Mouse (Mus musculus): ENCODE results near the gene Tmem63c. TPM values are rescaled to one million over a fixed set of nuclear protein-coding genes. Genes with fewer than 3 reads are reported as not detected.
A peak's percentile ranks its signal among the peaks of the same experiment; 100 is the strongest.

Tmem63c gene
- polyA plus RNA-seq, 1 experiment from 2014 or later: 13.8 TPM

GRCm38 (mm10) chr12:87089701-87090100 lies 68.6 kb downstream of the Tmem63c start:
- Histone ChIP-seq H3K9ac (no peak overlapping the region), H3K4me2 (replicated peaks) (no peak overlapping the region), H3K36me3 (replicated peaks; ENCODE audit: control insufficient read depth, insufficient read depth) (peaks cover 6% of the 10 kb centered on the region), H3K4me3 (replicated peaks; ENCODE audit: low read length) (no peak overlapping the region), H3K4me1 (replicated peaks; ENCODE audit: control insufficient read depth, insufficient read depth, low read length) (no peaks in the 10 kb centered on the region), H3K27ac (no peak overlapping the region), H3K9me3 (ENCODE audit: control insufficient read depth, low read length) (no peaks in the 10 kb centered on the region), H3K27me3 (ENCODE audit: control insufficient read depth, insufficient read depth, low read length) (no peaks in the 10 kb centered on the region)
- no peak for DNase-seq (ENCODE audit: low spot score)
- ATAC-seq (ENCODE audit: low FRiP score): no peak
- 80% methylated on average over 2 of the region's 2 CpGs for WGBS

GRCm38 (mm10) chr12:87091916-87092315 lies 70.8 kb downstream of the Tmem63c start:
- H3K36me3 ChIP-seq (replicated peaks; ENCODE audit: control insufficient read depth, insufficient read depth): peaks cover 6% of the 10 kb centered on the region
- H3K27ac ChIP-seq: no peak overlapping the region
- H3K9me3 ChIP-seq (ENCODE audit: control insufficient read depth, low read length): no peaks in the 10 kb centered on the region
- H3K4me1 ChIP-seq (replicated peaks; ENCODE audit: control insufficient read depth, insufficient read depth, low read length): no peaks in the 10 kb centered on the region
- H3K4me2 ChIP-seq (replicated peaks): no peak overlapping the region
- ATAC-seq (ENCODE audit: low FRiP score) (no peak), DNase-seq (ENCODE audit: low spot score) (no peak)
- no peaks in the 10 kb centered on the region for H3K27me3 ChIP-seq (ENCODE audit: control insufficient read depth, insufficient read depth, low read length)
- H3K9ac ChIP-seq: no peak overlapping the region
- no peak overlapping the region for H3K4me3 ChIP-seq (replicated peaks; ENCODE audit: low read length)
- WGBS: 91% methylated on average over 2 of the region's 2 CpGs

- H3K9me3 ChIP-seq (ENCODE audit: control insufficient read depth, low read length): no peaks in the 10 kb centered on the region
- 82% methylated on average over 4 of the region's 4 CpGs for WGBS
- peaks cover 6% of the 10 kb centered on the region; the same call in 1 of the 2 replicates for H3K36me3 ChIP-seq (replicated peaks; ENCODE audit: control insufficient read depth, insufficient read depth)
- H3K4me1 ChIP-seq (replicated peaks; ENCODE audit: control insufficient read depth, insufficient read depth, low read length): no peaks in the 10 kb centered on the region
- H3K27me3 ChIP-seq (ENCODE audit: control insufficient read depth, insufficient read depth, low read length): no peaks in the 10 kb centered on the region
- H3K4me3 ChIP-seq (replicated peaks; ENCODE audit: low read length): no peak overlapping the region
- DNase-seq (ENCODE audit: low spot score) (no peak), ATAC-seq (ENCODE audit: low FRiP score) (no peak)
- no peak overlapping the region for H3K4me2 ChIP-seq (replicated peaks)
- no peak overlapping the region for H3K27ac ChIP-seq
- H3K9ac ChIP-seq: no peak overlapping the region
Observed at GRCm38 (mm10) chr12:87093249-87093648, 72.1 kb downstream of the Tmem63c start.

GRCm38 (mm10) chr12:87093671-87094070 lies 72.5 kb downstream of the Tmem63c start:
- Histone ChIP-seq H3K4me3 (replicated peaks; ENCODE audit: low read length) (no peak overlapping the region), H3K4me2 (replicated peaks) (no peak overlapping the region), H3K36me3 (replicated peaks; ENCODE audit: control insufficient read depth, insufficient read depth) (peaks cover 6% of the 10 kb centered on the region; the same call in 1 of the 2 replicates), H3K9ac (no peak overlapping the region), H3K27ac (no peak overlapping the region), H3K27me3 (ENCODE audit: control insufficient read depth, insufficient read depth, low read length) (no peaks in the 10 kb centered on the region), H3K4me1 (replicated peaks; ENCODE audit: control insufficient read depth, insufficient read depth, low read length) (no peaks in the 10 kb centered on the region), H3K9me3 (ENCODE audit: control insufficient read depth, low read length) (no peaks in the 10 kb centered on the region)
- 76% methylated on average over 6 of the region's 6 CpGs for WGBS
- ATAC-seq (ENCODE audit: low FRiP score): no peak
- no peak for DNase-seq (ENCODE audit: low spot score)

GRCm38 (mm10) chr12:87100331-87100730 lies 79.2 kb downstream of the Tmem63c start:
- peaks cover 6% of the 10 kb centered on the region; the same call in 1 of the 2 replicates for H3K4me1 ChIP-seq (replicated peaks; ENCODE audit: control insufficient read depth, insufficient read depth, low read length)
- no peak overlapping the region for H3K27ac ChIP-seq
- DNase-seq (ENCODE audit: low spot score) (no peak), ATAC-seq (ENCODE audit: low FRiP score) (no peak)
- no peak overlapping the region for H3K9ac ChIP-seq
- no peak overlapping the region for H3K4me2 ChIP-seq (replicated peaks)
- no peak overlapping the region for H3K4me3 ChIP-seq (replicated peaks; ENCODE audit: low read length)
- WGBS: 92% methylated on average over 4 of the region's 4 CpGs
- H3K9me3 ChIP-seq (ENCODE audit: control insufficient read depth, low read length): no peaks in the 10 kb centered on the region
- H3K27me3 ChIP-seq (ENCODE audit: control insufficient read depth, insufficient read depth, low read length): peaks cover 25% of the 10 kb centered on the region
- H3K36me3 ChIP-seq (replicated peaks; ENCODE audit: control insufficient read depth, insufficient read depth): no peaks in the 10 kb centered on the region

GRCm38 (mm10) chr12:87102165-87102631 lies 81.1 kb downstream of the Tmem63c start, which contains the start of gene Ngb:
Ngb (minus strand) TSS chr12:87102539.
- H3K36me3 ChIP-seq (replicated peaks; ENCODE audit: control insufficient read depth, insufficient read depth): no peaks in the 10 kb centered on the region
- DNase-seq (ENCODE audit: low spot score) (no peak), ATAC-seq (ENCODE audit: low FRiP score) (0 out of 2 replicates have a peak, but pooled peaks have one; percentile 32)
- H3K9me3 ChIP-seq (ENCODE audit: control insufficient read depth, low read length): no peaks in the 10 kb centered on the region
- WGBS: 4% methylated on average over 32 of the region's 32 CpGs
- H3K4me2 ChIP-seq (replicated peaks): peak within 1 kb of the TSS; percentile 72
- peak within 1 kb of the TSS; percentile 45 for H3K9ac ChIP-seq
- no peak within 1 kb of the TSS for H3K27ac ChIP-seq
- peak within 1 kb of the TSS; percentile 34 for H3K4me3 ChIP-seq (replicated peaks; ENCODE audit: low read length)
- peaks cover 25% of the 10 kb centered on the region for H3K27me3 ChIP-seq (ENCODE audit: control insufficient read depth, insufficient read depth, low read length)
- H3K4me1 ChIP-seq (replicated peaks; ENCODE audit: control insufficient read depth, insufficient read depth, low read length): peaks cover 6% of the 10 kb centered on the region; the same call in 1 of the 2 replicates

GRCm38 (mm10) chr12:87103471-87103870 lies 82.3 kb downstream of the Tmem63c start:
- 95% methylated on average over 4 of the region's 4 CpGs for WGBS

GRCm38 (mm10) chr12:87104796-87105195 lies 83.7 kb downstream of the Tmem63c start:
- H3K27me3 ChIP-seq (ENCODE audit: control insufficient read depth, insufficient read depth, low read length): peaks cover 25% of the 10 kb centered on the region
- H3K27ac ChIP-seq: no peak overlapping the region
- ATAC-seq (ENCODE audit: low FRiP score) (no peak), DNase-seq (ENCODE audit: low spot score) (no peak)
- H3K9me3 ChIP-seq (ENCODE audit: control insufficient read depth, low read length): no peaks in the 10 kb centered on the region
- no peak overlapping the region for H3K4me3 ChIP-seq (replicated peaks; ENCODE audit: low read length)
- H3K4me2 ChIP-seq (replicated peaks): no peak overlapping the region
- peaks cover 16% of the 10 kb centered on the region for H3K36me3 ChIP-seq (replicated peaks; ENCODE audit: control insufficient read depth, insufficient read depth)
- peaks cover 6% of the 10 kb centered on the region; the same call in 1 of the 2 replicates for H3K4me1 ChIP-seq (replicated peaks; ENCODE audit: control insufficient read depth, insufficient read depth, low read length)
- WGBS: 84% methylated on average over 4 of the region's 4 CpGs
- H3K9ac ChIP-seq: no peak overlapping the region

More at GRCm38 (mm10) chr12:87103471-87103870, 82.3 kb downstream of the Tmem63c start:
- Histone ChIP-seq H3K36me3 (replicated peaks; ENCODE audit: control insufficient read depth, insufficient read depth) (0 out of 2 replicates have a peak, but pooled peaks cover 2% of the 10 kb centered on the region), H3K9me3 (ENCODE audit: control insufficient read depth, low read length) (no peaks in the 10 kb centered on the region), H3K4me2 (replicated peaks) (no peak overlapping the region), H3K4me1 (replicated peaks; ENCODE audit: control insufficient read depth, insufficient read depth, low read length) (peaks cover 6% of the 10 kb centered on the region; the same call in 1 of the 2 replicates), H3K9ac (no peak overlapping the region), H3K27ac (no peak overlapping the region), H3K4me3 (replicated peaks; ENCODE audit: low read length) (no peak overlapping the region), H3K27me3 (ENCODE audit: control insufficient read depth, insufficient read depth, low read length) (peaks cover 25% of the 10 kb centered on the region)
- ATAC-seq (ENCODE audit: low FRiP score) (no peak), DNase-seq (ENCODE audit: low spot score) (no peak)

- DNase-seq (ENCODE audit: low spot score) (no peak), ATAC-seq (ENCODE audit: low FRiP score) (peak; percentile 62)
- peaks cover 7% of the 10 kb centered on the region for H3K27me3 ChIP-seq (ENCODE audit: control insufficient read depth, insufficient read depth, low read length)
- 24% methylated on average over 3 of the region's 3 CpGs for WGBS
- H3K4me1 ChIP-seq (replicated peaks; ENCODE audit: control insufficient read depth, insufficient read depth, low read length): no peaks in the 10 kb centered on the region
- no peak overlapping the region for H3K9ac ChIP-seq
- no peak overlapping the region for H3K4me2 ChIP-seq (replicated peaks)
- H3K4me3 ChIP-seq (replicated peaks; ENCODE audit: low read length): no peak overlapping the region
- H3K36me3 ChIP-seq (replicated peaks; ENCODE audit: control insufficient read depth, insufficient read depth): peaks cover 36% of the 10 kb centered on the region
- H3K9me3 ChIP-seq (ENCODE audit: control insufficient read depth, low read length): no peaks in the 10 kb centered on the region
- H3K27ac ChIP-seq: no peak overlapping the region
Observed at GRCm38 (mm10) chr12:87107357-87107977, 86.3 kb downstream of the Tmem63c start.
